Mouse (Mus musculus) kidney, adult 2 months (tissue): ENCODE results near the gene Islr. TPM values are rescaled to one million over a fixed set of nuclear protein-coding genes. Genes with fewer than 3 reads are reported as not detected.

Source experiments
- DNase-seq: peaks from one replicate; pipeline ENCODE4 v3.0.0; 2021
- H3K27ac ChIP-seq: fragments of 200-500 bp; 2 replicates; pipeline ENCODE4 v1.5.1; 2012; ENCODE audit warnings: low read depth, low read length, control low read depth, inconsistent platforms; ENCODE audit not compliant: insufficient read depth
- H3K27me3 ChIP-seq: fragments of 200-500 bp; replicated peaks from 2 replicates; pipeline ENCODE4 v1.6.1; 2012; ENCODE audit warnings: mild to moderate bottlenecking, moderate library complexity, low read length, inconsistent platforms; ENCODE audit not compliant: control insufficient read depth, insufficient read depth
- H3K36me3 ChIP-seq: fragments of 200-500 bp; 2 replicates; pipeline ENCODE4 v1.6.1; 2012; ENCODE audit warnings: mild to moderate bottlenecking, moderate library complexity, low read length, inconsistent platforms; ENCODE audit not compliant: control insufficient read depth, insufficient read depth
- H3K4me1 ChIP-seq: fragments of 200-500 bp; 2 replicates; pipeline ENCODE4 v1.6.1; 2011; ENCODE audit warnings: low read length; ENCODE audit not compliant: control insufficient read depth, insufficient read depth
- H3K4me3 ChIP-seq: fragments of 200-500 bp; 2 replicates; pipeline ENCODE4 v1.5.1; 2011; ENCODE audit warnings: mild to moderate bottlenecking, low read depth, low read length, control low read depth; ENCODE audit not compliant: insufficient read depth
- CTCF ChIP-seq: fragments of 200-500 bp; conservative IDR thresholded peaks from 2 replicates; pipeline ENCODE4 v1.5.1; 2011; ENCODE audit warnings: low read depth, mild to moderate bottlenecking, control low read depth, low read length, moderate library complexity, mixed read lengths; ENCODE audit not compliant: insufficient read depth, insufficient read length
- POLR2A ChIP-seq: fragments of 200-500 bp; IDR thresholded peaks from one replicate; pipeline ENCODE4 v1.6.1; 2011; ENCODE audit warnings: low read depth, low read length, control low read depth
- WGBS: fragments of 180-500 bp; shearing (Covaris S2); methylation state at CpG from one replicate; pipeline ENCODE4 v1.1.7; 2018; 5-methylcytosine and 5-hydroxymethylcytosine counted together
- polyA plus RNA-seq: library from polyadenylated mRNA; depleted of rRNA; stranded (reverse); fragments of >200 nt; gene quantifications from 2 replicates; pipeline ENCODE4 v1.2.3, GENCODE M21; 2012

Islr gene
- polyA plus RNA-seq, 1 experiment, result 32.0 TPM

- 62% methylated on average over 7 of the region's 7 CpGs for WGBS
- no peaks in the 10 kb centered on the region for H3K27me3 ChIP-seq
- TF ChIP-seq CTCF (no peak), POLR2A (no peak)
- H3K27ac ChIP-seq, result no peak overlapping the region
- no peak for DNase-seq
- H3K4me3 ChIP-seq, result no peak overlapping the region
- H3K4me1 ChIP-seq, result no peaks in the 10 kb centered on the region
- no peaks in the 10 kb centered on the region for H3K36me3 ChIP-seq
Observed at GRCm38 (mm10) chr9:58143419-58143818, 60.7 kb downstream of the Islr start.

GRCm38 (mm10) chr9:58139947-58140346 is 64.2 kb downstream of the Islr start:
- no peak overlapping the region for H3K4me3 ChIP-seq
- 42% methylated on average over 6 of the region's 6 CpGs for WGBS
- no peaks in the 10 kb centered on the region for H3K36me3 ChIP-seq
- H3K27ac ChIP-seq, result no peak overlapping the region
- DNase-seq, result peak; percentile 58
- H3K4me1 ChIP-seq, result no peaks in the 10 kb centered on the region
- TF ChIP-seq POLR2A (no peak), CTCF (no peak)
- no peaks in the 10 kb centered on the region for H3K27me3 ChIP-seq

GRCm38 (mm10) chr9:58135921-58136321 is 68.2 kb downstream of the Islr start:
- no peaks in the 10 kb centered on the region for H3K4me1 ChIP-seq
- no peaks in the 10 kb centered on the region for H3K27me3 ChIP-seq
- DNase-seq, result no peak
- TF ChIP-seq POLR2A (no peak), CTCF (no peak)
- no peak overlapping the region for H3K4me3 ChIP-seq
- no peak overlapping the region for H3K27ac ChIP-seq
- 54% methylated on average over 2 of the region's 2 CpGs for whole genome bisulfite sequencing
- H3K36me3 ChIP-seq, result no peaks in the 10 kb centered on the region

- Histone ChIP-seq H3K4me1 (no peaks in the 10 kb centered on the region), H3K27me3 (no peaks in the 10 kb centered on the region), H3K27ac (no peak overlapping the region), H3K36me3 (no peaks in the 10 kb centered on the region), H3K4me3 (no peak overlapping the region)
- WGBS, result 38% methylated on average over 7 of the region's 7 CpGs
- TF ChIP-seq POLR2A (no peak), CTCF (no peak)
- DNase-seq, result no peak
Observed at GRCm38 (mm10) chr9:58134906-58135305, 69.2 kb downstream of the Islr start.

- no peak for TF ChIP-seq POLR2A
- no peak for DNase-seq
- Histone ChIP-seq H3K4me3 (no peak overlapping the region), H3K4me1 (no peaks in the 10 kb centered on the region), H3K27me3 (no peaks in the 10 kb centered on the region), H3K36me3 (no peaks in the 10 kb centered on the region), H3K27ac (no peak overlapping the region)
- WGBS, result 29% methylated on average over 17 of the region's 17 CpGs
Observed at GRCm38 (mm10) chr9:58133893-58134884, 69.9 kb downstream of the Islr start.

GRCm38 (mm10) chr9:58131735-58132134 is 72.4 kb downstream of the Islr start:
- no peaks in the 10 kb centered on the region for H3K27me3 ChIP-seq
- no peak overlapping the region for H3K4me3 ChIP-seq
- no peak overlapping the region for H3K27ac ChIP-seq
- DNase-seq, result peak; percentile 21
- no peaks in the 10 kb centered on the region for H3K4me1 ChIP-seq
- WGBS, result 61% methylated on average over 7 of the region's 7 CpGs
- no peaks in the 10 kb centered on the region for H3K36me3 ChIP-seq
- no peak for TF ChIP-seq CTCF
- TF ChIP-seq POLR2A, result no peak

GRCm38 (mm10) chr9:58130909-58131308 is 73.2 kb downstream of the Islr start:
- H3K4me3 ChIP-seq, result no peak overlapping the region
- WGBS, result 19% methylated on average over 3 of the region's 3 CpGs
- H3K4me1 ChIP-seq, result no peaks in the 10 kb centered on the region
- peak; percentile 54 for DNase-seq
- H3K27ac ChIP-seq, result no peak overlapping the region
- no peaks in the 10 kb centered on the region for H3K36me3 ChIP-seq
- TF ChIP-seq CTCF, result no peak
- no peaks in the 10 kb centered on the region for H3K27me3 ChIP-seq

- H3K4me1 ChIP-seq, result no peaks in the 10 kb centered on the region
- 47% methylated on average over 8 of the region's 8 CpGs for WGBS
- no peak overlapping the region for H3K27ac ChIP-seq
- TF ChIP-seq CTCF (no peak), POLR2A (no peak)
- DNase-seq, result no peak
- H3K4me3 ChIP-seq, result no peak overlapping the region
- no peaks in the 10 kb centered on the region for H3K27me3 ChIP-seq
- H3K36me3 ChIP-seq, result no peaks in the 10 kb centered on the region
Observed at GRCm38 (mm10) chr9:58129508-58129907, 74.6 kb downstream of the Islr start.
